Mouse (Mus musculus): ENCODE measurements around the gene Sgip1. TPM values are rescaled to one million over a fixed set of nuclear protein-coding genes. Genes with fewer than 3 reads are reported as not detected.

The Sgip1 gene
- polyA plus RNA-seq, 1 experiment: 0.10 TPM

DNA sequence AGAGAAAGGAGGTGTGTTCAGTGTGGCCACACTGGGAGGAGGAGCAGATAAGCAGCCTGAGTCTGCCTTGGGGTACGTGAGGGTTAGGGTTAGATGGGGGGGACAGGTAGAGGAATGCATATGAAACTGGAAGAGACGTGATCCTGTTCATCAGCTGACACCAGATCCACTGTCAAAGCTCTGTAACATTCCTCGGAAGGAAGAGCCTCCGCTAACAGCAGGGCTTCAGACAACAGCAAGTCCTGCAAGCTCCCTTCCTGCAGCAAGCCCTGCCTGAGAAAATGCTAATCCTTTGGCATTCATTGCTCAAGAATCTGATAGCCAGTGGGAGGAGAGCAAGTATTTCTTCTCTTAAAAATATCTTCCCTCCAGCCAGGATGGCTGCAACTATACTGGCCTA, 272.4 kb downstream of the Sgip1 start:
- H3K36me3 ChIP-seq (ENCODE audit: control insufficient read depth, insufficient read depth): no peaks in the 10 kb centered on the region
- H3K79me2 ChIP-seq (ENCODE audit: control insufficient read depth, insufficient read depth): no peaks in the 10 kb centered on the region
- H3K4me2 ChIP-seq (ENCODE audit: low read depth): no peak overlapping the region
- H3K4me3 ChIP-seq: no peak overlapping the region
- TF ChIP-seq TCF12 (IDR thresholded peaks at IDR 0.05; ENCODE audit: insufficient read depth, poor library complexity, severe bottlenecking): no peak
- no peak for TF ChIP-seq MYOD1 (IDR thresholded peaks at IDR 0.05; ENCODE audit: control insufficient read depth in 1 of 3, insufficient read length in 2 of 3, low read depth in 2 of 3)
- TF ChIP-seq MAX (IDR thresholded peaks at IDR 0.05; ENCODE audit: low read depth): no peak
- TF ChIP-seq TCF3 (IDR thresholded peaks at IDR 0.05; ENCODE audit: insufficient read length, low read depth): no peak
- no peak for TF ChIP-seq MYOG (IDR thresholded peaks at IDR 0.05; ENCODE audit: control insufficient read depth in 1 of 3, insufficient read depth in 1 of 3, insufficient read length in 2 of 3, low read depth in 2 of 3)
- TF ChIP-seq SRF (IDR thresholded peaks at IDR 0.05; ENCODE audit: control insufficient read depth, insufficient read length, low read depth): no peak
- TF ChIP-seq POLR2AphosphoS2 (IDR thresholded peaks at IDR 0.05; ENCODE audit: insufficient read length, low read depth): no peak
- no peak for TF ChIP-seq USF1 (IDR thresholded peaks at IDR 0.05; ENCODE audit: low read depth)
- no peak overlapping the region for H3ac ChIP-seq (ENCODE audit: control insufficient read depth, insufficient read length)
- no peaks in the 10 kb centered on the region for H3K27me3 ChIP-seq (ENCODE audit: control insufficient read depth, insufficient read depth, insufficient read length)

Other genes with a start within 250 kb of the Sgip1 start
- gene Tctex1d1, start 237.3 kb downstream of the Sgip1 start, polyA plus RNA-seq (2012; fragmentation: generic; extraction: Trizol): not detected

Measured in myocyte (in vitro differentiated cells).